Comparison of ENCODE assay signal across 8 mouse cellular contexts in genomic region chr1:165762914-165763634, GRCm38 (mm10). TPM values are rescaled to one million over a fixed set of nuclear protein-coding genes. Genes with fewer than 3 reads are reported as not detected.
DNase-seq lines count a peak whose midpoint lies in the region; ATAC-seq and TF ChIP-seq lines count a peak whose summit lies in the region.

No protein-coding gene starts in this region.

- intact Hi-C loops in heart, postnatal 10 days (cut with DNase I), result loop anchor here (10.0 kb wide), 1 partner anchor 368 kb away; no protein-coding TSS in a partner anchor

- H3K27me3 ChIP-seq in heart, embryonic 11.5 days (ENCODE audit: control insufficient read depth, insufficient read depth, low read length), result no peaks in the 10 kb centered on the region
- no peaks in the 10 kb centered on the region for H3K27me3 ChIP-seq in heart, embryonic 16.5 days (ENCODE audit: control insufficient read depth, insufficient read depth, low read length)
- H3K27me3 ChIP-seq in liver, postnatal 0 days (ENCODE audit: insufficient read depth, low read length), result no peaks in the 10 kb centered on the region

- no peak overlapping the region for H3K27ac ChIP-seq in heart, embryonic 11.5 days (ENCODE audit: low read depth, low read length)
- H3K27ac ChIP-seq in heart, embryonic 16.5 days (ENCODE audit: low read length), result peak overlapping the region; percentile 3; the same call in 1 of the 2 replicates
- peak overlapping the region; percentile 99 for H3K27ac ChIP-seq in liver, postnatal 0 days (ENCODE audit: low read depth)

- 0 out of 2 replicates have a peak, but pooled peaks have one; percentile 52 for ATAC-seq in heart, embryonic 11.5 days (replicated peaks; ENCODE audit: insufficient number of reproducible peaks, low FRiP score, low TSS enrichment)
- 0 out of 2 replicates have a peak, but pooled peaks have one; percentile 31 for ATAC-seq in heart, embryonic 16.5 days (replicated peaks; ENCODE audit: extremely low read depth, insufficient read depth, low FRiP score)
- ATAC-seq in liver, postnatal 0 days, result 0 out of 2 replicates have a peak, but pooled peaks have one; percentile 1

- peak overlapping the region; percentile 92 for H3K4me2 ChIP-seq in heart, embryonic 11.5 days
- peak overlapping the region; percentile 94 for H3K4me2 ChIP-seq in heart, embryonic 16.5 days (ENCODE audit: low read depth, low read length)
- H3K4me2 ChIP-seq in liver, postnatal 0 days (ENCODE audit: low read depth, low read length), result peak overlapping the region; percentile 91

- no peak for TF ChIP-seq CTCF in liver, postnatal 0 days (IDR thresholded peaks at IDR 0.05; ENCODE audit: low read depth)

- no peaks in the 10 kb centered on the region for H3K36me3 ChIP-seq in heart, embryonic 11.5 days (ENCODE audit: control insufficient read depth, insufficient read depth, low read length)
- no peaks in the 10 kb centered on the region for H3K36me3 ChIP-seq in heart, embryonic 16.5 days (ENCODE audit: control insufficient read depth, insufficient read depth)
- H3K36me3 ChIP-seq in liver, postnatal 0 days (replicated peaks; ENCODE audit: insufficient read depth, low read length), result no peaks in the 10 kb centered on the region

- peaks cover 16% of the 10 kb centered on the region for H3K4me1 ChIP-seq in heart, embryonic 11.5 days (ENCODE audit: control insufficient read depth, insufficient read depth, low read length)
- peaks cover 8% of the 10 kb centered on the region for H3K4me1 ChIP-seq in heart, embryonic 16.5 days (ENCODE audit: control insufficient read depth, insufficient read depth, low read length)
- peaks cover 45% of the 10 kb centered on the region for H3K4me1 ChIP-seq in liver, postnatal 0 days (ENCODE audit: insufficient read depth)

- no peak for TF ChIP-seq EP300 in liver, postnatal 0 days (IDR thresholded peaks at IDR 0.05; ENCODE audit: low read depth)

- H3K4me3 ChIP-seq in heart, embryonic 11.5 days (ENCODE audit: low read depth, low read length), result peak overlapping the region; percentile 84; the same call in 1 of the 2 replicates
- H3K4me3 ChIP-seq in heart, embryonic 16.5 days (ENCODE audit: low read length), result peak overlapping the region; percentile 88
- H3K4me3 ChIP-seq in liver, postnatal 0 days (ENCODE audit: low read depth, low read length), result peak overlapping the region; percentile 93

- no peak overlapping the region for H3K9ac ChIP-seq in heart, embryonic 11.5 days (ENCODE audit: low read depth, low read length)
- H3K9ac ChIP-seq in heart, embryonic 16.5 days (ENCODE audit: low read length), result no peak overlapping the region
- H3K9ac ChIP-seq in liver, postnatal 0 days (replicated peaks), result peak overlapping the region; percentile 97

- no peak for DNase-seq in heart, postnatal 10 days
- peak; percentile 39 for DNase-seq in MN1 (ENCODE audit: low spot score)
- DNase-seq in liver, postnatal 0 days, result no peak
- DNase-seq in ovary, postnatal 14 days (ENCODE audit: low spot score), result no peak
- no peak for DNase-seq in cerebellum, adult 18-20 months
- no peak for DNase-seq in adrenal gland, adult 18-20 months (ENCODE audit: low spot score in 2 of 2)

- 25% methylated on average over 14 of the region's 14 CpGs for WGBS in heart, embryonic 11.5 days (ENCODE audit: insufficient replicate concordance)
- 23% methylated on average over 14 of the region's 14 CpGs for WGBS in heart, embryonic 16.5 days
- 8% methylated on average over 14 of the region's 14 CpGs for WGBS in liver, postnatal 0 days (ENCODE audit: insufficient replicate concordance)

- no peaks in the 10 kb centered on the region for H3K9me3 ChIP-seq in heart, embryonic 11.5 days (replicated peaks; ENCODE audit: control insufficient read depth, low read length)
- H3K9me3 ChIP-seq in heart, embryonic 16.5 days (replicated peaks; ENCODE audit: control insufficient read depth, low read length), result no peaks in the 10 kb centered on the region
- no peaks in the 10 kb centered on the region for H3K9me3 ChIP-seq in liver, postnatal 0 days (ENCODE audit: low read length)

RNA-seq across cellular contexts. Expression of gene Creg1, which starts 0.5 kb away (rescaled TPM):
- polyA plus RNA-seq in heart, embryonic 11.5 days (2014; fragmentation: Nextera tagmentation; extraction: Ambion mirVana), result 108 and 109 TPM in 2 replicates
- total RNA-seq in heart, postnatal 10 days (2021), result 10 to 100 TPM; 34.8 to 36.1 TPM
- polyA plus RNA-seq in heart, embryonic 16.5 days (2015; fragmentation: Nextera tagmentation; extraction: Ambion mirVana), result 69.8 and 73.2 TPM in 2 replicates
- 289 and 305 TPM in 2 replicates for polyA plus RNA-seq in liver, postnatal 0 days (2015; fragmentation: Nextera tagmentation; extraction: Ambion mirVana)
- 10 to 100 TPM; 68.6 to 77.2 TPM for total RNA-seq in adrenal gland, adult 18-20 months (2021)

RNA-seq across cellular contexts. Expression of gene Cd247, which starts 25.4 kb away (rescaled TPM):
- polyA plus RNA-seq in heart, embryonic 11.5 days (2014; fragmentation: Nextera tagmentation; extraction: Ambion mirVana), result 0.64 and 0.90 TPM in 2 replicates
- total RNA-seq in heart, postnatal 10 days (2021), result 1 to 10 TPM; 1.7 TPM
- 3.9 and 12.8 TPM in 2 replicates for polyA plus RNA-seq in heart, embryonic 16.5 days (2015; fragmentation: Nextera tagmentation; extraction: Ambion mirVana)
- polyA plus RNA-seq in liver, postnatal 0 days (2015; fragmentation: Nextera tagmentation; extraction: Ambion mirVana), result 0.13 and 0.43 TPM in 2 replicates
- under 1 TPM; 0.20 to 0.74 TPM for total RNA-seq in adrenal gland, adult 18-20 months (2021)

RNA-seq across cellular contexts. Expression of gene Rcsd1, which starts 53.5 kb away (rescaled TPM):
- 85.4 and 91.8 TPM in 2 replicates for polyA plus RNA-seq in heart, embryonic 11.5 days (2014; fragmentation: Nextera tagmentation; extraction: Ambion mirVana)
- total RNA-seq in heart, postnatal 10 days (2021), result 100 to 1,000 TPM; 112 to 114 TPM
- polyA plus RNA-seq in heart, embryonic 16.5 days (2015; fragmentation: Nextera tagmentation; extraction: Ambion mirVana), result 99.3 and 111 TPM in 2 replicates
- polyA plus RNA-seq in liver, postnatal 0 days (2015; fragmentation: Nextera tagmentation; extraction: Ambion mirVana), result 14.6 and 15.0 TPM in 2 replicates
- 10 to 100 TPM; 13.5 to 15.2 TPM for total RNA-seq in adrenal gland, adult 18-20 months (2021)

Comparison
In these comparisons a context has a peak if more than half of its experiments do, and no peak if none do; other contexts are left out.
1. ATAC-seq: peak in every context shown above with its lines; median percentile 52 in heart, embryonic 11.5 days; 31 in heart, embryonic 16.5 days; 1 in liver, postnatal 0 days.